Mouse (Mus musculus) layer of hippocampus, adult 2 months (tissue): Measurements from ENCODE around the gene Trex1. TPM values are rescaled to one million over a fixed set of nuclear protein-coding genes. Genes with fewer than 3 reads are reported as not detected.
A peak's percentile ranks its signal among the peaks of the same experiment; 100 is the strongest.

ENCODE experiments used
- DNase-seq, 2 experiments: peaks; one replicate each; pipeline ENCODE4 v3.0.0; 2022; ENCODE audit warnings: low spot score in 2 of 2
- H3K27ac ChIP-seq: fragments of 200-600 bp; 2 replicates; pipeline ENCODE4 v1.8.1; 2022
- H3K4me3 ChIP-seq: fragments of 200-600 bp; 2 replicates; pipeline ENCODE4 v1.8.1; 2022; ENCODE audit warnings: mild to moderate bottlenecking
- CTCF ChIP-seq: fragments of 200-600 bp; conservative IDR thresholded peaks from 2 replicates; pipeline ENCODE4 v1.8.1; 2022; ENCODE audit warnings: antibody characterized with exemption, mild to moderate bottlenecking, moderate library complexity
- total RNA-seq, 2 experiments: library from RNA; stranded (reverse); gene quantifications; 2 replicates each; pipeline ENCODE4 v1.2.3; 2021

Gene Trex1
- total RNA-seq, 2 experiments from 2014 or later = 12.9 to 15.4 TPM

DNA sequence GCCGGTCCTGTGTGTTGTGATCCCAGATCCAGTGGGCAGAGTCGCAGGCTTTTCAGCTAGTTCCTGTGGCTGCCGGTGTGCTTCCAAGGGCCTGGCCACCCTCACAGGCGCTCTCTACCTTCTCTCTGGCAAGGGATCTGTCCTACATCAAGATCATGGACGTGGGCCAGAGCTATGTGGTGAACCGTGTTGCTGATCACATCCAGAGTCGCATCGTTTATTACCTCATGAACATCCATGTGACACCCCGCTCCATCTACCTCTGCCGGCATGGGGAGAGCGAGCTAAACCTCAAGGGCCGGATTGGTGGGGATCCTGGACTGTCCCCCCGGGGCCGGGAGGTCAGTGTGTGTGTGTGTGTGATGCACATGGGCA, 49.2 kb downstream of the Trex1 start:
- Histone ChIP-seq H3K27ac (no peak overlapping the region), H3K4me3 (no peak overlapping the region)
- no peak for DNase-seq
- no peak for TF ChIP-seq CTCF

DNA sequence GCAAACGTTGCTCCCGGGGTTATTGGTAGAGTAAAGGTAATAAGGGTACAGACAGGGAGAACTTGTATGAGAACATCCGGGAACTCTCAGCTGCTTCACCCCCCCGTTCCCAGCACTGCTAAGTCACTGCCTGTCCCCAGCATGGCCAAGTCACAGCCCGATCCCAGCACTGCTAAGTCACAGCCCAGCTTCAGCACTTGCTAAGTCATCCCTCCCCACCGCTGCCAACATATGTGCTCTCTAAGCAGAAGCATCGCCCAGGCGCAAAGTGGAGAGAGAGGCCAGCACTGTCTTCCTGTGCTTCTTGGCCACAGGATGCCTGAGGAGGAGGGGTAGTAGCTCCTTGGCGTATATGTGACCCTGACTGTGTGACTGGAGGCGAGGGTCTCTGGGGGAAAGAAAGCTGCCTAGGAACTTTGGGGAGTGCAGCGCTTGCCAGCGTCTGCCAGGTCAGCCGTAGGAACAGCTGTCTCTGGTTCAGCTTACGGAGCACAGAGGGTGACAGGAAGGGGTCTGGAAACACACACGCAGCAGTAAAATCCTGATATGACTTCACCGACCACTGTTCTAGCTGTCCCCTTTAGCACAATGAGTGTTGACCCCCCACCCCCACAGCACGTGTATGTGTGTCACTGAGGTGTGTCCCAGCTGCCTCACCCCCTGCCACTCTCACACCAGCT, 49.8 kb downstream of the Trex1 start:
- peak overlapping the region; percentile 43; the same call in 1 of the 2 replicates for H3K27ac ChIP-seq
- TF ChIP-seq CTCF = no peak
- no peak for DNase-seq
- no peak overlapping the region for H3K4me3 ChIP-seq

- Histone ChIP-seq H3K4me3 (no peak overlapping the region), H3K27ac (peak overlapping the region; percentile 43; the same call in 1 of the 2 replicates)
- no peak for TF ChIP-seq CTCF
- no peak for DNase-seq
Observed at GRCm38 (mm10) chr9:109008994-109009635, 50.4 kb downstream of the Trex1 start.

- H3K4me3 ChIP-seq = no peak overlapping the region
- no peak overlapping the region for H3K27ac ChIP-seq
- TF ChIP-seq CTCF = no peak
- DNase-seq = no peak
Observed at GRCm38 (mm10) chr9:109008081-109008480, 51.5 kb downstream of the Trex1 start.

Other genes starting within 250 kb of the Trex1 start
- 10 to 100 TPM; 66.4 to 79.6 TPM for gene Celsr3, start 233.4 kb downstream of the Trex1 start, total RNA-seq
- 10 to 100 TPM; 16.6 to 22.3 TPM for gene Slc26a6, start 206.5 kb downstream of the Trex1 start, total RNA-seq
- gene Tmem89, start 145.1 kb downstream of the Trex1 start, total RNA-seq = under 1 TPM; 0.52 to 0.67 TPM
- 100 to 1,000 TPM; 337 to 364 TPM for gene Uqcrc1, start 123.1 kb downstream of the Trex1 start, total RNA-seq
- gene Col7a1, start 106.1 kb downstream of the Trex1 start, total RNA-seq = 1 to 10 TPM; 3.8 to 4.6 TPM
- gene Ucn2, start 73.7 kb downstream of the Trex1 start, total RNA-seq = not detected
- 10 to 100 TPM; 10.9 to 11.8 TPM for gene Pfkfb4, start 68.0 kb downstream of the Trex1 start, total RNA-seq
- 10 to 100 TPM; 56.5 to 58.4 TPM for gene Shisa5, start 21.2 kb downstream of the Trex1 start, total RNA-seq
- 10 to 100 TPM; 25.0 to 31.9 TPM for gene Atrip, start 14.4 kb upstream of the Trex1 start, total RNA-seq
- 1 to 10 TPM; 7.6 to 8.1 TPM for gene Ccdc51, start 22.8 kb upstream of the Trex1 start, total RNA-seq
- 100 to 1,000 TPM; 295 to 309 TPM for gene Tma7, start 22.9 kb upstream of the Trex1 start, total RNA-seq
- 10 to 100 TPM; 84.4 to 92.7 TPM for gene Plxnb1, start 35.7 kb upstream of the Trex1 start, total RNA-seq
- not detected for gene Fbxw21, start 102.3 kb upstream of the Trex1 start, total RNA-seq
- gene Fbxw13, start 136.2 kb upstream of the Trex1 start, total RNA-seq = not detected
- not detected for gene Fbxw20, start 175.0 kb upstream of the Trex1 start, total RNA-seq
- not detected for gene Fbxw14, start 227.9 kb upstream of the Trex1 start, total RNA-seq